Mouse (Mus musculus) midbrain, embryonic 10.5 days (tissue): ENCODE measurements around the gene Inava. TPM values are rescaled to one million over a fixed set of nuclear protein-coding genes. Genes with fewer than 3 reads are reported as not detected.

ENCODE experiments used
- DNase-seq: peaks from one replicate; pipeline ENCODE4 v3.0.0-alpha.2; 2017; ENCODE audit warnings: low spot score
- H3K27ac ChIP-seq: fragments of 300-500 bp; sonication (generic); replicated peaks from 2 replicates; pipeline ENCODE4 v1.5.1; 2016; ENCODE audit warnings: mild to moderate bottlenecking
- H3K27me3 ChIP-seq: fragments of 300-500 bp; sonication (generic); 2 replicates; pipeline ENCODE4 v1.6.1; 2016; ENCODE audit warnings: low read depth, mild to moderate bottlenecking; ENCODE audit not compliant: poor library complexity, severe bottlenecking
- H3K36me3 ChIP-seq: fragments of 300-500 bp; sonication (generic); 2 replicates; pipeline ENCODE4 v1.6.1; 2016; ENCODE audit warnings: mild to moderate bottlenecking, moderate library complexity
- H3K4me1 ChIP-seq: fragments of 300-500 bp; sonication (generic); 2 replicates; pipeline ENCODE4 v1.6.1; 2016
- H3K4me3 ChIP-seq: fragments of 300-500 bp; sonication (generic); 2 replicates; pipeline ENCODE4 v1.5.1; 2016; ENCODE audit warnings: mild to moderate bottlenecking, moderate library complexity
- H3K9me3 ChIP-seq: fragments of 300-500 bp; sonication (generic); replicated peaks from 2 replicates; pipeline ENCODE4 v1.6.1; 2016; ENCODE audit warnings: mild to moderate bottlenecking
- WGBS: fragments of 180-500 bp; shearing (Covaris S2); methylation state at CpG from one replicate; pipeline ENCODE4 v1.1.7; 2016; 5-methylcytosine and 5-hydroxymethylcytosine counted together
- polyA plus RNA-seq: library from polyadenylated mRNA; unstranded; fragments of >200 nt; fragmentation: Nextera tagmentation; extraction: Ambion mirVana; gene quantifications from 2 replicates; pipeline ENCODE4 v1.2.1, GENCODE M21; 2016

The Inava gene
- 17.6 and 18.8 TPM in 2 replicates for polyA plus RNA-seq

- Histone ChIP-seq H3K36me3 (no peaks in the 10 kb centered on the region), H3K4me1 (peaks cover 62% of the 10 kb centered on the region), H3K9me3 (no peaks in the 10 kb centered on the region), H3K27me3 (peaks cover 82% of the 10 kb centered on the region), H3K27ac (peak within 1 kb of the TSS; percentile 96), H3K4me3 (peak within 1 kb of the TSS; percentile 76)
- DNase-seq: peak; percentile 93
- under 1% methylated on average over 46 of the region's 51 CpGs for WGBS
These were observed at the start of gene Inava for GRCm38 (mm10) chr1:136233892-136234594. Gene Inava (minus strand): TSS chr1:136234264.

GRCm38 (mm10) chr1:136277366-136277765 is 43.3 kb upstream of the Inava start:
- no peak overlapping the region for H3K4me3 ChIP-seq
- H3K36me3 ChIP-seq: peaks cover 100% of the 10 kb centered on the region
- no peak overlapping the region for H3K27ac ChIP-seq
- H3K27me3 ChIP-seq: no peaks in the 10 kb centered on the region
- 93% methylated on average over 8 of the region's 8 CpGs for WGBS
- DNase-seq: no peak
- H3K4me1 ChIP-seq: no peaks in the 10 kb centered on the region
- H3K9me3 ChIP-seq: no peaks in the 10 kb centered on the region

- H3K4me3 ChIP-seq: no peak overlapping the region
- DNase-seq: no peak
- peaks cover 18% of the 10 kb centered on the region for H3K4me1 ChIP-seq
- H3K36me3 ChIP-seq: peaks cover 43% of the 10 kb centered on the region
- WGBS: 64% methylated on average over 7 of the region's 7 CpGs
- no peak overlapping the region for H3K27ac ChIP-seq
- no peaks in the 10 kb centered on the region for H3K9me3 ChIP-seq
- H3K27me3 ChIP-seq: peaks cover 22% of the 10 kb centered on the region
These were observed 34.2 kb upstream of the Inava start for GRCm38 (mm10) chr1:136268224-136268623.

GRCm38 (mm10) chr1:136266127-136266526 is 32.1 kb upstream of the Inava start:
- WGBS: 79% methylated on average over 6 of the region's 6 CpGs
- DNase-seq: no peak
- Histone ChIP-seq H3K4me3 (no peak overlapping the region), H3K27me3 (peaks cover 43% of the 10 kb centered on the region), H3K27ac (no peak overlapping the region), H3K36me3 (peaks cover 22% of the 10 kb centered on the region), H3K4me1 (peaks cover 23% of the 10 kb centered on the region), H3K9me3 (no peaks in the 10 kb centered on the region)

- Histone ChIP-seq H3K27ac (no peak overlapping the region), H3K9me3 (no peaks in the 10 kb centered on the region), H3K27me3 (peaks cover 71% of the 10 kb centered on the region), H3K36me3 (peaks cover 6% of the 10 kb centered on the region), H3K4me3 (no peak overlapping the region), H3K4me1 (peaks cover 35% of the 10 kb centered on the region)
- WGBS: 80% methylated on average over 5 of the region's 5 CpGs
- no peak for DNase-seq
These were observed 29.3 kb upstream of the Inava start for GRCm38 (mm10) chr1:136263355-136263754.

GRCm38 (mm10) chr1:136260635-136261238 is 26.7 kb upstream of the Inava start, which contains the start of gene Gpr25:
Gene Gpr25 (minus strand): TSS chr1:136260873.
- Histone ChIP-seq H3K4me1 (peaks cover 29% of the 10 kb centered on the region), H3K27me3 (peaks cover 89% of the 10 kb centered on the region), H3K9me3 (no peaks in the 10 kb centered on the region), H3K4me3 (peak within 1 kb of the TSS; percentile 64), H3K36me3 (no peaks in the 10 kb centered on the region), H3K27ac (peak within 1 kb of the TSS; percentile 66)
- WGBS: 7% methylated on average over 28 of the region's 28 CpGs
- DNase-seq: no peak

- peak; percentile 61 for DNase-seq
- H3K4me1 ChIP-seq: peaks cover 36% of the 10 kb centered on the region
- peaks cover 96% of the 10 kb centered on the region for H3K27me3 ChIP-seq
- H3K4me3 ChIP-seq: peak overlapping the region; percentile 64
- under 1% methylated on average over 95 of the region's 95 CpGs for WGBS
- H3K27ac ChIP-seq: peak overlapping the region; percentile 66
- no peaks in the 10 kb centered on the region for H3K36me3 ChIP-seq
- H3K9me3 ChIP-seq: no peaks in the 10 kb centered on the region
These were observed 26.0 kb upstream of the Inava start for GRCm38 (mm10) chr1:136259893-136260634.

GRCm38 (mm10) chr1:136259543-136259892 is 25.5 kb upstream of the Inava start:
- Histone ChIP-seq H3K27me3 (peaks cover 98% of the 10 kb centered on the region), H3K27ac (no peak overlapping the region), H3K4me1 (peaks cover 40% of the 10 kb centered on the region), H3K36me3 (no peaks in the 10 kb centered on the region), H3K9me3 (no peaks in the 10 kb centered on the region), H3K4me3 (peak overlapping the region; percentile 64)
- no peak for DNase-seq
- WGBS: 2% methylated on average over 16 of the region's 16 CpGs

- peak; percentile 10 for DNase-seq
- 79% methylated on average over 9 of the region's 9 CpGs for WGBS
- peaks cover 93% of the 10 kb centered on the region for H3K27me3 ChIP-seq
These were observed 24.4 kb upstream of the Inava start for GRCm38 (mm10) chr1:136258495-136258894.

GRCm38 (mm10) chr1:136255657-136256056 is 21.6 kb upstream of the Inava start:
- H3K27me3 ChIP-seq: peaks cover 74% of the 10 kb centered on the region

More at GRCm38 (mm10) chr1:136258495-136258894, 24.4 kb upstream of the Inava start:
- Histone ChIP-seq H3K36me3 (no peaks in the 10 kb centered on the region), H3K4me1 (peaks cover 40% of the 10 kb centered on the region), H3K9me3 (no peaks in the 10 kb centered on the region), H3K27ac (no peak overlapping the region), H3K4me3 (no peak overlapping the region)

GRCm38 (mm10) chr1:136255174-136255573 is 21.1 kb upstream of the Inava start:
- peaks cover 74% of the 10 kb centered on the region for H3K27me3 ChIP-seq
- 34% methylated on average over 6 of the region's 6 CpGs for WGBS
- peak overlapping the region; percentile 24 for H3K27ac ChIP-seq
- no peak overlapping the region for H3K4me3 ChIP-seq
- DNase-seq: peak; percentile 24
- H3K9me3 ChIP-seq: no peaks in the 10 kb centered on the region
- no peaks in the 10 kb centered on the region for H3K36me3 ChIP-seq
- peaks cover 26% of the 10 kb centered on the region for H3K4me1 ChIP-seq

More at GRCm38 (mm10) chr1:136255657-136256056, 21.6 kb upstream of the Inava start:
- H3K9me3 ChIP-seq: no peaks in the 10 kb centered on the region
- no peaks in the 10 kb centered on the region for H3K36me3 ChIP-seq
- DNase-seq: peak; percentile 12
- 54% methylated on average over 8 of the region's 8 CpGs for WGBS
- H3K27ac ChIP-seq: peak overlapping the region; percentile 24
- H3K4me1 ChIP-seq: peaks cover 31% of the 10 kb centered on the region
- H3K4me3 ChIP-seq: no peak overlapping the region

GRCm38 (mm10) chr1:136254503-136255065 is 20.5 kb upstream of the Inava start:
- WGBS: 90% methylated on average over 10 of the region's 10 CpGs
- H3K4me1 ChIP-seq: peaks cover 20% of the 10 kb centered on the region
- H3K27ac ChIP-seq: peak overlapping the region; percentile 24
- H3K27me3 ChIP-seq: peaks cover 74% of the 10 kb centered on the region
- H3K36me3 ChIP-seq: no peaks in the 10 kb centered on the region
- H3K4me3 ChIP-seq: no peak overlapping the region
- no peak for DNase-seq
- H3K9me3 ChIP-seq: no peaks in the 10 kb centered on the region
